Mouse (Mus musculus) liver, adult 2 months (tissue): ENCODE results near the gene Susd3.

ENCODE experiments used
- CTCF ChIP-seq: fragments of 200-500 bp; IDR thresholded peaks from 2 replicates; pipeline ENCODE4 v1.5.1; 2011; ENCODE audit warnings: low read depth, low read length, control low read depth
- POLR2A ChIP-seq: fragments of 200-500 bp; IDR thresholded peaks from 2 replicates; pipeline ENCODE4 v1.6.1; 2011; ENCODE audit warnings: low read length, control low read depth; ENCODE audit not compliant: insufficient read depth; ENCODE audit errors: extremely low read depth

DNA sequence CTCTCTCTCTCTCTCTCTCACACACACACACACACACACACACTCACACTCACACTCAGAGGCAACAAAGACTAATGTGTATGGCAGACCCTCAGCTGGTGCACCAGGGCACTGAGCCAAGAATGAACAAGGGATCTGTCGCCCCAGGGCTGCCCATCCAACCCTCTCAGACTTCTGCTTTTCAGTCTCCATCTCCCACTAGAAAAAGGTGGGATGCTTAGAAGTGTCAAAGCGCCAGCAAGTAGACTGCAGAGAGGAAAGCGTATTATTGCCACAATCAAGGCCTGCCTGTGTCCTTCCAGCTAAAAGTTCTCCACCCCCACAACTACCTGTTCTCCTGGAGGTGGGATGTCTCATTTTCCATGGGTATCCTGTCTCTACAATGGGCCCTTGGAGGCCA, 34.1 kb downstream of the Susd3 start:
- TF ChIP-seq CTCF, result no peak
- no peak for TF ChIP-seq POLR2A
